Mouse (Mus musculus): ENCODE measurements at regions not wholly inside any gene's neighbourhood (a gene's known extent, or its start where the extent isn't known, plus 50 kb on each side); places are given as distances from the start of the nearest gene placed in this dataset.

- H3K4me1 ChIP-seq (ENCODE audit: control insufficient read depth, insufficient read depth, low read length): no peaks in the 10 kb centered on the region
These were observed 193.3 kb downstream of the Wdr11 start for GRCm38 (mm10) chr7:129784966-129785365.

GRCm38 (mm10) chr7:129787011-129787410 is 195.3 kb downstream of the Wdr11 start:
- Histone ChIP-seq H3K27ac (ENCODE audit: insufficient read depth, low read length) (no peak overlapping the region), H3K4me1 (ENCODE audit: control insufficient read depth, insufficient read depth, low read length) (peaks cover 2% of the 10 kb centered on the region; the same call in 1 of the 2 replicates), H3K4me3 (ENCODE audit: insufficient read depth, low read length) (no peak overlapping the region)
- TF ChIP-seq POLR2A (IDR thresholded peaks at IDR 0.05; ENCODE audit: low read depth, low read length) (no peak), CTCF (IDR thresholded peaks at IDR 0.05; ENCODE audit: borderline replicate concordance, insufficient read depth, low read length) (no peak)

More at GRCm38 (mm10) chr7:129784966-129785365, 193.3 kb downstream of the Wdr11 start:
- H3K27ac ChIP-seq (ENCODE audit: insufficient read depth, low read length): no peak overlapping the region
- TF ChIP-seq CTCF (IDR thresholded peaks at IDR 0.05; ENCODE audit: borderline replicate concordance, insufficient read depth, low read length) (no peak), POLR2A (IDR thresholded peaks at IDR 0.05; ENCODE audit: low read depth, low read length) (no peak)
- no peak overlapping the region for H3K4me3 ChIP-seq (ENCODE audit: insufficient read depth, low read length)

- Histone ChIP-seq H3K4me3 (ENCODE audit: insufficient read depth, low read length) (no peak overlapping the region), H3K4me1 (ENCODE audit: control insufficient read depth, insufficient read depth, low read length) (peaks cover 2% of the 10 kb centered on the region; the same call in 1 of the 2 replicates), H3K27ac (ENCODE audit: insufficient read depth, low read length) (no peak overlapping the region)
- TF ChIP-seq POLR2A (IDR thresholded peaks at IDR 0.05; ENCODE audit: low read depth, low read length) (no peak), CTCF (IDR thresholded peaks at IDR 0.05; ENCODE audit: borderline replicate concordance, insufficient read depth, low read length) (no peak)
These were observed 196.1 kb downstream of the Wdr11 start for GRCm38 (mm10) chr7:129787736-129788135.

- Histone ChIP-seq H3K4me3 (ENCODE audit: insufficient read depth, low read length) (no peak overlapping the region), H3K27ac (ENCODE audit: insufficient read depth, low read length) (no peak overlapping the region), H3K4me1 (ENCODE audit: control insufficient read depth, insufficient read depth, low read length) (peaks cover 2% of the 10 kb centered on the region; the same call in 1 of the 2 replicates)
- TF ChIP-seq CTCF (IDR thresholded peaks at IDR 0.05; ENCODE audit: borderline replicate concordance, insufficient read depth, low read length) (no peak), POLR2A (IDR thresholded peaks at IDR 0.05; ENCODE audit: low read depth, low read length) (no peak)
These were observed 197.8 kb downstream of the Wdr11 start for GRCm38 (mm10) chr7:129789461-129789860.

- TF ChIP-seq POLR2A (IDR thresholded peaks at IDR 0.05; ENCODE audit: low read depth, low read length) (no peak), CTCF (IDR thresholded peaks at IDR 0.05; ENCODE audit: borderline replicate concordance, insufficient read depth, low read length) (no peak)
- Histone ChIP-seq H3K4me1 (ENCODE audit: control insufficient read depth, insufficient read depth, low read length) (peaks cover 2% of the 10 kb centered on the region; the same call in 1 of the 2 replicates), H3K27ac (ENCODE audit: insufficient read depth, low read length) (no peak overlapping the region), H3K4me3 (ENCODE audit: insufficient read depth, low read length) (no peak overlapping the region)
These were observed 199.2 kb downstream of the Wdr11 start for GRCm38 (mm10) chr7:129790590-129791449.

- Histone ChIP-seq H3K27ac (ENCODE audit: insufficient read depth, low read length) (no peak overlapping the region), H3K4me3 (ENCODE audit: insufficient read depth, low read length) (no peak overlapping the region), H3K4me1 (ENCODE audit: control insufficient read depth, insufficient read depth, low read length) (peaks cover 2% of the 10 kb centered on the region; the same call in 1 of the 2 replicates)
- TF ChIP-seq CTCF (IDR thresholded peaks at IDR 0.05; ENCODE audit: borderline replicate concordance, insufficient read depth, low read length): no peak
- TF ChIP-seq POLR2A (IDR thresholded peaks at IDR 0.05; ENCODE audit: low read depth, low read length): no peak
These were observed 199.8 kb downstream of the Wdr11 start for GRCm38 (mm10) chr7:129791450-129791820.

- Histone ChIP-seq H3K4me3 (ENCODE audit: insufficient read depth, low read length) (no peak overlapping the region), H3K27ac (ENCODE audit: insufficient read depth, low read length) (no peak overlapping the region), H3K4me1 (ENCODE audit: control insufficient read depth, insufficient read depth, low read length) (peaks cover 2% of the 10 kb centered on the region; the same call in 1 of the 2 replicates)
- no peak for TF ChIP-seq POLR2A (IDR thresholded peaks at IDR 0.05; ENCODE audit: low read depth, low read length)
- TF ChIP-seq CTCF (IDR thresholded peaks at IDR 0.05; ENCODE audit: borderline replicate concordance, insufficient read depth, low read length): no peak
These were observed 202.1 kb downstream of the Wdr11 start for GRCm38 (mm10) chr7:129793733-129794132.

- TF ChIP-seq CTCF (IDR thresholded peaks at IDR 0.05; ENCODE audit: borderline replicate concordance, insufficient read depth, low read length) (no peak), POLR2A (IDR thresholded peaks at IDR 0.05; ENCODE audit: low read depth, low read length) (no peak)
These were observed 202.6 kb downstream of the Wdr11 start for GRCm38 (mm10) chr7:129794276-129794675.

GRCm38 (mm10) chr7:129798525-129798924 is 206.9 kb downstream of the Wdr11 start:
- no peak for TF ChIP-seq POLR2A (IDR thresholded peaks at IDR 0.05; ENCODE audit: low read depth, low read length)
- no peak for TF ChIP-seq CTCF (IDR thresholded peaks at IDR 0.05; ENCODE audit: borderline replicate concordance, insufficient read depth, low read length)
- Histone ChIP-seq H3K4me1 (ENCODE audit: control insufficient read depth, insufficient read depth, low read length) (peaks cover 10% of the 10 kb centered on the region), H3K27ac (ENCODE audit: insufficient read depth, low read length) (no peak overlapping the region), H3K4me3 (ENCODE audit: insufficient read depth, low read length) (no peak overlapping the region)

More at GRCm38 (mm10) chr7:129794276-129794675, 202.6 kb downstream of the Wdr11 start:
- no peak overlapping the region for H3K4me3 ChIP-seq (ENCODE audit: insufficient read depth, low read length)
- H3K27ac ChIP-seq (ENCODE audit: insufficient read depth, low read length): no peak overlapping the region
- peaks cover 2% of the 10 kb centered on the region; the same call in 1 of the 2 replicates for H3K4me1 ChIP-seq (ENCODE audit: control insufficient read depth, insufficient read depth, low read length)

- Histone ChIP-seq H3K4me3 (ENCODE audit: insufficient read depth, low read length) (no peak overlapping the region), H3K4me1 (ENCODE audit: control insufficient read depth, insufficient read depth, low read length) (peaks cover 10% of the 10 kb centered on the region), H3K27ac (ENCODE audit: insufficient read depth, low read length) (no peak overlapping the region)
- TF ChIP-seq POLR2A (IDR thresholded peaks at IDR 0.05; ENCODE audit: low read depth, low read length) (no peak), CTCF (IDR thresholded peaks at IDR 0.05; ENCODE audit: borderline replicate concordance, insufficient read depth, low read length) (no peak)
These were observed 208.8 kb downstream of the Wdr11 start for GRCm38 (mm10) chr7:129800461-129800867.

All from embryonic fibroblast, embryonic 13.5 days (primary cell).